Mouse (Mus musculus) frontal cortex, postnatal 25 days (tissue): ENCODE measurements at regions not wholly inside any gene's neighbourhood (a gene's known extent, or its start where the extent isn't known, plus 50 kb on each side); places are given as distances from the start of the nearest gene placed in this dataset.

ENCODE experiments used
- DNase-seq, 2 experiments: peaks; one replicate each; pipeline ENCODE4 v3.0.0; 2022; ENCODE audit warnings: low spot score in 2 of 2

DNA sequence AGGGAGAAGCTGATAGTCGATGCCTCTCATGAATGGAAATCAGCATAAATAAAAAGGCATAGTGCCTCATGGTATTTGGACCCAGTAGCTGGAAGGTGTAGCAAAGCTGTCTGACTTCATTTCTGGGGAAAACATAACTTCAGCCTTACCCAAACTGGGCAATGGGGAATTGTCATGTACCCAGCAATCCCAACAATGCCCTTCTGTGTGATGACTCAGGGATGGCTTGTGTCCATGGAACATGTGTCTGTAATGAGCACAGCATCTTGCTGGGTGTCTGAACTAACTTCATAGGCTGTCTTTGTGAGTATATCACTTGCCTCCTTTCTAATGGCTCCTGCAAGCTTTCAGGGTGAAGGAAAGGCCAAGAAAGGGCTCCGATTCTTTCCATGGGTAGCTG is 140.3 kb downstream of the Bod1 start:
- DNase-seq, result no peak

DNA sequence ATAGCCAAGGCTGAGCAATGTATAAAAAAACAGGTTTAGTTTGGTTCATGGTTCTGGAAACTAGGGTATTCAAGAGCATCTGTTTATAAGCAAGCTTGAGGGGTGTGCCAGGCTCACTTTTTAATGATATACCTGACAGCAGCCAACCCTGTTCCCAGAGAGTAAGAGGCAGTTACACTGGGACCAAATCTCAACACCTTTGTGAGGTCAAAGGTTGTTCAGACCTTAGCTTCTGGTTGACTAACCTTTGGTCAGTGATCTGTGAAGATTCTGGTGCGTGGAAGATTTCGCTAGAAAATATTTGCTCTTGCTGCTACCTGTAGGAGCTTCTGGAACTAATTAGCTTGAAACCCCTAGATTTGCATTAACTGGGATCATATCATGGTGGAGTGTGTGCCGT is 140.8 kb downstream of the Bod1 start:
- DNase-seq, result no peak

DNA sequence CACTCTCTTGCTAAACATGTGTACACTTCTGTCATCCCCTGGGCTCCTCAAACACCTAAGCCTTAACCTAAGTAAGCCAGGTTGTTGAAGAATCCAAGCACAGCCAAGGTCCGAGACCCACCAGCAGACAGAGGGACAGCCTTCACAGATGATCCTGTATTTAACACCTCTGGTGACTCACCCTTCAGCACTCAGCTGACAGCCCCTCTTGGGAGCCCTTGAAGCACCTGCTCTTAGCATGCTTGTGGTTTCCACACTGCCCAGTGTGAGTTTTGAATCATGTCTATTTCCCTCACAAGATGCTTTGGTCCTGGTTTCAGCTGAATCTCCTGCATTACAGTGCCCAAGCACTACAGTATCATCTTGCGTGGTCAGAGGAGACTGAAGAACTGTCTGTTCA is 142.0 kb downstream of the Bod1 start:
- DNase-seq, result no peak

DNA sequence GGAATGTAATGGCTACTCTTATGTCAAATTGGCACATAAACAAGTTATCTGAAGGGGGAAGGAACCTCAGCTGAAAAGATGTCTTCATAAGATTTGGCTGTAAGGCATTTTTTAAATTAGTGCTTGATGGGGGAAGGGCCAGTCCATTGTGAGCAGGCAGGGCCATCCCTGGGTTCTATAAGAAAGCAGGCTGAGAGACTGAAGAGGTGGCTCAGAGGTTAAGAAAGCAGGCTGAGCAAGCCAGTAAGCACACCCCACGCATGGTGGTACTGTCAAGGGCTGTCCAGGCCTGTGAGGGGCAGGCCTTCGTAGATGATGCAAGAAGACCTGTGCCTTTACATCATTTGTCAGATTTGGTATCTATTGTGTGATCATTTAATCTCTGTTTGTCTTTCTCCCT is 147.0 kb downstream of the Bod1 start:
- no peak for DNase-seq

DNA sequence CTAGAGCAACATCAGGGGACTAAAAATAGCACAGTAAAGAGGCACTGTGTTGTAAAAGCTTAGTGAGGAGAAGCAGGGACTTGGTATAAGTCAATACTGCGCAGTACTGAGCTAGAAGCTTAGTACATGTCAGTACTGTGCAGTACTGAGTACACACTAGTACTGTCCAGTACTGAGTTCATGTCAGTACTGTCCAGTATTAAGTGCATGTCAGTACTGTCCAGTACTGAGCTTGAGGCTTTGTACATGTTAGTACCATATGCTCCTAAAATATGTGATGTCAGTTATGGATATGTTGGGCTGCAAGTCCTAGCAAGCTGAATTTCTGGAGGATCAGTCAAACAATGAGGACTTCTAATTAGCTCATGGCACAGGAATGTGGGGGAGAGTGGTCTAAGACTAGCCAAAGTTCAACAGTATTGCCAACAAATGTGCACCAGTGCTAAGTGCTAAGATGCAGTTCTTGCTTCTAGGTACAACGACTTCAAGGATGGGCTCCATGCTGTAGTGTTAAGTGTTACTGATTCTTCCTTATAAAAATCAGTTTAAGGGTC is 147.5 kb downstream of the Bod1 start:
- no peak for DNase-seq

DNA sequence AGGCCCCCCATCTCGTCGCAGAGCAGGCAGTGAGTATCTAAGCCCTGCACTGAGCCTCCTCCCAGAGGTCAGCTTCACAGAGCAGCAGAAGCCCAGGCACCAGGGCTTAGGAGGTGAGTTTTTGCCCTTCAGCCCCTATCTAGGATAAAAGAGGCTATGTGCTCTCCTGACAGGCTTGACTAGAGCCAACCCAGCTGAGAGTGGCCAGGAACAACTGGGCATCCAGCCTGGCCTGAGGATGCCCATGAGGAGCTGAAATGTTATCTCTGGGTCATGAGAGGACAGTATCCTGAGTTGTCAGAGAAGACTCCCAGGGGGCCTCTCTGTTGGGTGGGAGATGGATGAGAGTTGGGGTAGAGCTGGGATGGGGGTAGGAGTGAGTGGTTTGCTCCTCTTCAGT is 149.6 kb downstream of the Bod1 start:
- no peak for DNase-seq

DNA sequence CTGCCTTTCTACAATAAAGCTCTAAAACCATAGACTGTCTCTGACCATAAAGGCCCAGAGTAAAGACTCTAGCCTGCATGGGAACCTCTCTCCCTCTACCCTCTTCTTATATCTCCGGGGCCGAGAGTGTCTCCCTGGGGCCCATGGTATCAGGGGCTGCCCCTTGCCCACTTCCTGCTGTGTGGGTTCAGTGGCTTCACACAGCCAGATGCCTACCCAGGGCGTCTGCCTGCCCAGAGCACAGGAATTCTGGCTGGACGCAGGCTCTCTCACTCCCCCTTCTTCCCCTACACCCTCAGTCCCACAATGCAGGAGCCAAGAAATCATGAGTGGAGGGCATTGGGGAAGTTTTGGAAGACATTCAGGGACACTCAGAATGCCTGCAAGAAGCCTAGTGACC is 150.8 kb downstream of the Bod1 start:
- no peak for DNase-seq

DNA sequence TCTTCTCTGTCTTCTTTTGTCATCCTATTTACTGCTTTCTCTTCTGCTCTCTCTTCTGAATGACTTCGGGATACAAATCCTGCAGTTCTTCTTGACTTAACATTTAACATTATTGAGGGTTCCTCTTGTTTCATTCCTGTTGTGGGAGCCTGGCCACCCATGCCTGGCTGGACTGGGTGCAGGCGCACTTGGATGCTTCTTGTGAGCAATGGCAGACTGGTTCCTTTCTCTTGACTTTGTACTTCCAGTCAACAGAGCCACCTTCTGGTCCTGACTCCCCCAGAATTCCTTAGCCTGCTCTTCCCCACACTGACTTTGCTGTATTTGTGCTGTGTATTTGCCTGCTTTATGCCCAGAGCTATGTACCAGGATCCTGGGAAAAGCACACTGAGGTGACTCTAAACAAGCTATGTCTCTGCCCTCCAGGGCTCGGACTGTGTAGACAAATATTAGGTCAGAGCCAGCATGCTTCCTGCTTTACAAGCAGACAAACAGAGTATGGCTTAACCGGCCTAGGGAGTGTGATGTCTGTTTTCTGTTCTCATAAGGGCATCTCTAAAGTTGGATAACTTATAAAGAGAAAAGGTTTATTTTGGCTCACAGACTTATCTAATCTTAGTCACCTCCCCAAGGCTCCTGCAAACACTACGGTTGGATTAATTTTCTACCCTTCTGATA is 133.5 kb upstream of the Stc2 start:
- no peak for DNase-seq

DNA sequence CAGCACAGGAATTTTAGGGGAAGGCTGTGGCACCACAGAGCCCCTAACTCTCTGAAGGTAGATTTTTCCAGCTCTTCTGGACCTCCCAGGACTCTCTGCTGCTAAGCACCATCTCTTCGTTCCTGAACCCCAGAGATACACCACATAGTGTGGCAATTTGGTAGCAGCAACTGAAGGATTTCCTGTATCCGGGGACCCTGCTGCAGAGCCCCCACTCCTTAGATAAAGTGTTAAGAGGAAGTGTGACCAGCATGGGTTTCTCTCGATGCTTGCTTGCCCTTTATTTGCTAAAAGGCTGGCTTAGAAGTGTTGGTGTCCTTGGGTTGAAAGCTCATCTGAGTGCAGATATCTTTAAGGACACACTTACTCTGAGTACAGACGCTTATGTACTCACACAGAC is 115.6 kb upstream of the Stc2 start:
- DNase-seq, result no peak

DNA sequence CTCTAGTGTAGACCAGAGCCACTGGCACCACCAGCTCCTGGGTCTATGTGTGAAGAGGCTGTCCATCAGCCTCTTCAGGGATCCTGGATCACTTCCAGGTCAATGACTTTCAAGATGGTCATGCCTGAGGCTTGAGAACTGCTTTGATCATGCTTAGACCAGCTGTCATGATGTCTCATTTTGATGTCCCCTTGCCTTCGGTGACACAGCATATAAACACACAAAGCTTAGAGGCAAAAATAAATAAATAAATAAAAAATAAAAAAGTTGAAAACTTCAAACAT is 111.1 kb upstream of the Stc2 start:
- DNase-seq, result no peak

DNA sequence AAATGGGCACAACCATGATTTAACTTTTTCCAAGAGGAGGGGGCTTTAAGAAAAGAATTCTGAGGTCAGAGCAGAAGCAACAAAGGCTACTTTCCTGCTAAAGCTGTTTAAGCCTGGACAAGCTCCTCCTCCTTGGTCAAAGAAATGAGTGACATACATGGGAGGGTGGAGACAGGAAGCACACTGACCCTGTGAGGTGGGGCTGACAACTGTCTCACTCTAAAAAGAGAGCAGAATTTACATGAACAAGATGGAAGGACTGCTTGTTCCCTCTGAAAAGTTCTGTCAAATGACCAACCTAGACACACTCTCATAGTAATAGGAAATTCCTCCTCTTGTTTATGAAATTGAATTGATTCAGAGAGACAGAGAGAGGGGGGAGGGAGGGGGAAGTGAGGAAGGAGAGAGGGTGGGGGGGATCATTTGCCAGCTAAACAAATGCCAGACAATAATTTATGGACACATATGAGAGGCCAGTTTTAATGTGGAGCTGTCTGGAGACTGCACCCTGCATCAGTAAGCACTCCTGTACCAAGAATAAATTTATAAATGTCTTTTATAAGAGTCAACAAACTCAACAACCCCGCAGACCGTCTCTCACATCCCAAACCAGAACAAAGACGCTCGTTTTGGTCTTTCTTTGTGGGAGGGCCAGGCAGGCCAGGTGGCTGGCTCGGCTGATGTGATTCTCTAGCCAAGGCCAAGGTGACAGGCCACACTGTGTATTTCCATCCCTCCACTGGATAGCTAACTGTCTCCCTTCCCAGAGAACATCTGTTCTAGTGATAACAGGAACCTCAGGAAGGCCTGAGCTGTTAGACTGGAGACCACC is 110.6 kb upstream of the Stc2 start:
- no peak for DNase-seq

DNA sequence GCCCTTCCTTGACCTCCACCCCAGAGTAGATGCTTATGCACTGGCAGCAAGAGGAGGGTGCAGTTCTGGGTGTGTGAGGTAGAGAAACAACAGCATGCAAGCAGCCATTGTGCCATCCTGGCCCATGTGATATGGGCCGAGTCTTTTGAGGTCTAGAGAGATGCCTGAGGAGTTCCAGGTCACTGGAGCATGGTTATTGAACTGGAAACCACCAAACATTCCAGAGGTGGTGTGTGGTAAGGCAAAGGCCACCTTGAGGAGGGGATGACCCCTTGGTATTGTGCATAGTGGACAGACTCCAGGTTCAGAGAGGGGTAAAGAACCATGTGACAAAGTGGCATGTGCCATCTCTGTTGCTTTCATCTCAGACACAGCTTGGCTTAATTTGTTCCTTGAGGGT is 107.9 kb upstream of the Stc2 start:
- DNase-seq, result no peak

DNA sequence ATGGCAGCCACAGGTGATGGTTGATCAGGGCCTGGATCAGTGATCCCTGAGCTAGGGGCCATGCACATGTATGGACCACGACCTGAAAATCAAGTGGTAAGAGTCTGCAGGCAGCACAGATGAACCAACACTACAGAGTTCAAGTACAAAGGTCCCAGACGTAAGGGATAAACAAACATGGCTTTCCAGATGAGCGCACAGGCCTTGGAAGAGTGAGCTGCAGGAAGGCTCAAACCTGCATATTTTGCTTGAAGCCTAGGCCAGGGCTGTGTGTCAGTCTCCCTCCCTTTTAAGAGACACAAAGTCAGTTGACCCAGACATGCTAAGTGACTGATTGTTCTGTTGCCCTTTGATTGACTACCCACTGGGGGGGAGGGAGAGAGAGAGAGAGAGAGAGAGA is 107.2 kb upstream of the Stc2 start:
- DNase-seq, result no peak

DNA sequence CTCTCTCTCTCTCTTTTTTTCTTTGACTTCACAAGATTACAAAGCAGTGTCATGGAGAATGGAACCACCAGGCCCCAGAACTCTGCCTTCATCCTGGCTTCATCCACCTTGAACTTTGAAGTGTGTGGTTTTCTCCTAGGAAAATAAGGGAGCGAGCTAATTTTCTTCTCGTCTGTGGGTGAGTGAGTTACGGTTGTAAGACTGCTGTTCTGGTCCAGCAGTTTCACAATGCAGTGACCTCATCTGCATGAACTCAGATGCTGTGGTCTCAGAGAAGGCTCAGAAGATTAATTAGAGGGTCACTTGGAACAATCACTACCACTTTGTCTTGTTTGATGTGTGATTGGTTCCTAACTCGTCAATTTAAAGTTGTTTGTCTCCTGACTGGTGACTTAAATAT is 103.1 kb upstream of the Stc2 start:
- DNase-seq, result no peak

DNA sequence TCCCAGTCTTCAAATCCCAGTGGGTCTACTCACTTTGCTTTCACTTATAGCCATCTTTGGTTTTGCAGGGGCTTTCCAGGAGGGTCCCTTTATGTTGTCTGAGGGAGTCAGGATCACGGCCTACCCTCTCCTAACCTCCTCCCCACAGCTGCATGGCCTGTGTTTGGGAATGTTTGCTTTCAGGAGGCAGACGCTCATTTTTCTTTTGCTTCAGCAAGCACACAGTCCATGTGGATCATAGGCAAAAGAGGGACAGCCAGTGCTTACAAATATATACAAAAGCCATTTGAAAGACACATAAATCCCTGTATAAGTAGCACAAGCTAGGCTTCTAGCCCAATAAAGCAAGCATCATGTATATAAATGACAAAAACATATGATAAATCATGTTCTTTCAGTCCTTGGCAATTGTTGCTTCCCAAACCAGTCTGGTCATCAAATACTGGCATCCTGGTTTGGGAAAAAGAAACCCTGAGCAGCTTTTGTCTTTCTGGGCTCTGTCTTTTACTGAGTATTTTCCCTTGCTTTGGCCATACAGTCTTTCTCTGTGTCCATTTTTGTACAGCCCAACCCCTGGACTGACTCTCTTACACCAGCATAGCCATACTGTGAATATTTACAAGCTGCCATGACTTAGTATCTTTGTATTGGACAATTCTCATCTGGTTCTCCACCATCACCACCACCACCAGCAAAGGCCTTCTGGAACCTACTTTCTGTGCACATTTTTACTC is 101.0 kb upstream of the Stc2 start:
- DNase-seq, result no peak

DNA sequence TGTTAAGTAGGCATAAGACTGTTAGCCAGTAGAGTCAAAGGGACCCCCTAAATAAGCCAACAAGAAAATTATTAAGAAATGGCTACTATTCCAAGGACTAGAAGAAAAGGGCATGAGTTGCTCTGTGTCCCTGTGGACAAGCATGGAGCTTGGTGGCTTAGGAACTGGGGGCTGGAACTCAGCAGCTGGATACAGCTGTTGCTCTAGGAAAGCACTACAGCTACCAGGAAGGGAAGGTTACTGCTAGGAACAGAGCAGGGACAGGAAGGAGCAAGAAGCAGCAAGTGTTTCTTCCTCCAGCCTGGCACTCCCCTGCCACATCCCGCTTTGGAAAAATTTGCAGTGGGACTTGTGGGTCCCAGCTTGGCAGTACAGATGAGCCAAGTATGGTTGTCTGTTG is 95.0 kb upstream of the Stc2 start:
- no peak for DNase-seq

DNA sequence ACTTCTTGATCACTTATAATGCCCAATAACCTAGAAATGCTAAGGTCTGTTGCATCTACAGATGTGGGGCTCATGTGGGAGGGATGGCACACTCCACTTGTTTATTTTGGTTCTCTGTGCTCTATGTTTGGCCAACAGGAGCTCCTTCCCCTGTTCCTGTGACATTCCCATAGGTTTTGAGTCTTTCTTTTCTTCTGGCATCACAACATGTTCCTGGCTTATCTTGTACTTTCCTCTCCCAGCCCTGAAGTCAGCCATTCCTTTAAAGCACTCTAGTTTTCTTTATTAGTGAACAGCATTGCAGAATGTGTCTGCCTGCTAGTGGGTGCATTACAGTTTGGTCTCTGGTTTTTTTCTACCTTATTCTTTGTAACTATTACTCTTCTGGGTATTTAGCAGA is 92.6 kb upstream of the Stc2 start:
- DNase-seq, result no peak

DNA sequence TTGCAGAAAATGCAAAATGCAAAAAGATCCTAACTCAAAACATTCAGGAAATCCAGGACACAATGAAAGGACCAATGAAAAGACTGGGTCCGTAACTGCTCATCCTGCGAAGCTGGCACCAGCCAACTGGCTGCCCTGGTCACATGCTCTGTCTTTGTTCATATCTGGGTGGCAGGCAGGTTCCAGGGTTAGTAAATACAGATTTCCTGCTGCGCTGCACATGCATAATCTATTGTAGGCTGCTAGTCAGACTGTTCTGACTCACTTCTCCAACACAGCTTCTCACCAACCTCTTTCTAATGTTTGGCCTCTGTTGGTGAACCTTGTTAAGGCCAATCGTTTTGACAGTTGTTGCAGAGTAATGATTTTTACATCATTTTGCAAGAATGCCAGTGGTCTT is 92.0 kb upstream of the Stc2 start:
- DNase-seq, result no peak

DNA sequence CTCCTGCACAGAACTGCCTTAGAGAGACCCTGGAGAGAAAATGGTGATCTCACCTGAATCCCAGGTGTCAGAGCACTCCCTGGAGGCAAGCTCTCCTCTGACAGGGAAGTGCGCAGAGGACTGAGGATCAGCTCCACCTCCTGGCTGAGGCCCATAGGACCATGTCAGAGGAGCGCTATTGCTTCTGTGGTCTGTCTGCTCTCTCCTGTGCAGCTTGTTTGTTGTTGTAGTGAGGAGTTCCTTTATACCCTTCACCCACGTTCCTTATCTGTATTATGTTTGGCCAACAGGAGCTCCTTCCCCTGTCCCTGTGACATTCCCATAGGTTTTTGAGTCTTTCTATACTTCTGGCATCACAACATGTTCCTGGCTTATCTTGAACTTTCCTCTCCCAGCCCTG is 91.5 kb upstream of the Stc2 start:
- DNase-seq, result no peak

DNA sequence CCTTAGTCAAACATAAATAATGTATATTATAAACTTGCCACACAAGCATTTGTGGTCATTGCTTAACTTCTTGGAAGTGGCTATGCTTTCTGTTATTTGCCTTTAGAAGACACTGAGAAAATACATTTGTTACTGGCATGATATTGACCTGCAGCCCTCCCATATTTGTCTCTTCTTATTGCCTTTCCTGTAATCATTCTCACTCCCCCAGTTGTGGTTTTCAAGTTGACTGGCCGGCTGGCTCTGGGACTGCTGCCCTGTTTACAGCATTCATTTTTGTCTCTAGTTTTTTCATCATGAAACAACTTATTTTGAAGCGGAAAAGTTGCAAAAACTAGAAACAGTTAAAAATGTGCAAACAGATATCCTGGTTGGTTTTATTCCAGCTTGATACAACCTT is 57.5 kb upstream of the Stc2 start:
- no peak for DNase-seq
